Mouse (Mus musculus) cerebellum, postnatal 14 days (tissue): ENCODE measurements around the gene Slc23a2.

Experiments used
- DNase-seq, 2 experiments: peaks; one replicate each; pipeline ENCODE4 v3.0.0; 2021; ENCODE audit warnings: mixed read lengths in 2 of 2

Slc23a2 gene

GRCm38 (mm10) chr2:132017611-132018010 lies 127.3 kb downstream of the Slc23a2 start:
- DNase-seq = no peak

- DNase-seq = no peak
Observed at GRCm38 (mm10) chr2:132016034-132016433, 128.9 kb downstream of the Slc23a2 start.

- DNase-seq = no peak
Observed at GRCm38 (mm10) chr2:132013152-132013551, 131.8 kb downstream of the Slc23a2 start.

GRCm38 (mm10) chr2:132010781-132011180 lies 134.1 kb downstream of the Slc23a2 start:
- no peak for DNase-seq

GRCm38 (mm10) chr2:132008186-132008585 lies 136.7 kb downstream of the Slc23a2 start:
- DNase-seq = no peak

- DNase-seq = no peak
Observed at GRCm38 (mm10) chr2:132007475-132007819, 137.5 kb downstream of the Slc23a2 start.

GRCm38 (mm10) chr2:132006561-132007474 lies 138.1 kb downstream of the Slc23a2 start:
- DNase-seq = no peak

- DNase-seq = no peak
Observed at GRCm38 (mm10) chr2:132005445-132005844, 139.5 kb downstream of the Slc23a2 start.

- DNase-seq = no peak
Observed at GRCm38 (mm10) chr2:132004495-132005136, 140.3 kb downstream of the Slc23a2 start.

GRCm38 (mm10) chr2:132003916-132004315 lies 141.0 kb downstream of the Slc23a2 start:
- no peak for DNase-seq
